Mouse (Mus musculus): ENCODE data around the gene Pik3ip1.

Pik3ip1 gene

GRCm38 (mm10) chr11:3329891-3330451, at the start of gene Pik3ip1:
Gene Pik3ip1 (plus strand): TSS chr11:3330401.
- DNase-seq (ENCODE audit: low spot score): no peak

- DNase-seq (ENCODE audit: low spot score): no peak
These were observed 47.3 kb upstream of the Pik3ip1 start for GRCm38 (mm10) chr11:3282887-3283286.

- no peak for DNase-seq (ENCODE audit: low spot score)
These were observed 46.6 kb upstream of the Pik3ip1 start for GRCm38 (mm10) chr11:3283645-3284044.

GRCm38 (mm10) chr11:3285940-3286339, 44.3 kb upstream of the Pik3ip1 start:
- no peak for DNase-seq (ENCODE audit: low spot score)

- DNase-seq (ENCODE audit: low spot score): no peak
These were observed 43.1 kb upstream of the Pik3ip1 start for GRCm38 (mm10) chr11:3287131-3287530.

- DNase-seq (ENCODE audit: low spot score): no peak
These were observed 42.3 kb upstream of the Pik3ip1 start for GRCm38 (mm10) chr11:3287921-3288320.

- DNase-seq (ENCODE audit: low spot score): peak; percentile 68
These were observed 41.5 kb upstream of the Pik3ip1 start, which contains the start of gene Patz1 for GRCm38 (mm10) chr11:3288521-3289301. Gene Patz1 (plus strand): TSS chr11:3288874.

GRCm38 (mm10) chr11:3289302-3289802, 40.8 kb upstream of the Pik3ip1 start:
- peak; percentile 84 for DNase-seq (ENCODE audit: low spot score)

- DNase-seq (ENCODE audit: low spot score): peak; percentile 88
These were observed 40.2 kb upstream of the Pik3ip1 start for GRCm38 (mm10) chr11:3289803-3290639.

- DNase-seq (ENCODE audit: low spot score): peak; percentile 66
These were observed 39.4 kb upstream of the Pik3ip1 start for GRCm38 (mm10) chr11:3290640-3291310.

- DNase-seq (ENCODE audit: low spot score): no peak
These were observed 38.7 kb upstream of the Pik3ip1 start for GRCm38 (mm10) chr11:3291311-3292061.

- peak; percentile 68 for DNase-seq (ENCODE audit: low spot score)
These were observed 38.2 kb upstream of the Pik3ip1 start for GRCm38 (mm10) chr11:3292062-3292421.

- peak; percentile 59 for DNase-seq (ENCODE audit: low spot score)
These were observed 37.4 kb upstream of the Pik3ip1 start for GRCm38 (mm10) chr11:3292711-3293249.

- no peak for DNase-seq (ENCODE audit: low spot score)
These were observed 36.8 kb upstream of the Pik3ip1 start for GRCm38 (mm10) chr11:3293361-3293760.

- no peak for DNase-seq (ENCODE audit: low spot score)
These were observed 35.6 kb upstream of the Pik3ip1 start for GRCm38 (mm10) chr11:3294641-3295040.

- no peak for DNase-seq (ENCODE audit: low spot score)
These were observed 34.1 kb upstream of the Pik3ip1 start for GRCm38 (mm10) chr11:3296056-3296455.

GRCm38 (mm10) chr11:3297871-3298812, 32.1 kb upstream of the Pik3ip1 start:
- DNase-seq (ENCODE audit: low spot score): peak; percentile 30

- DNase-seq (ENCODE audit: low spot score): no peak
These were observed 31.4 kb upstream of the Pik3ip1 start for GRCm38 (mm10) chr11:3298813-3299185.

GRCm38 (mm10) chr11:3301075-3301474, 29.1 kb upstream of the Pik3ip1 start:
- DNase-seq (ENCODE audit: low spot score): no peak

- no peak for DNase-seq (ENCODE audit: low spot score)
These were observed 27.8 kb upstream of the Pik3ip1 start for GRCm38 (mm10) chr11:3302385-3302784.
